Mouse (Mus musculus) retina, adult 2 months (tissue): Measurements from ENCODE around the gene Uhrf2.

Source experiments
- DNase-seq: peaks from one replicate; pipeline ENCODE4 v3.0.0-alpha.2; 2012; ENCODE audit warnings: low read depth, low spot score

Gene Uhrf2

DNA sequence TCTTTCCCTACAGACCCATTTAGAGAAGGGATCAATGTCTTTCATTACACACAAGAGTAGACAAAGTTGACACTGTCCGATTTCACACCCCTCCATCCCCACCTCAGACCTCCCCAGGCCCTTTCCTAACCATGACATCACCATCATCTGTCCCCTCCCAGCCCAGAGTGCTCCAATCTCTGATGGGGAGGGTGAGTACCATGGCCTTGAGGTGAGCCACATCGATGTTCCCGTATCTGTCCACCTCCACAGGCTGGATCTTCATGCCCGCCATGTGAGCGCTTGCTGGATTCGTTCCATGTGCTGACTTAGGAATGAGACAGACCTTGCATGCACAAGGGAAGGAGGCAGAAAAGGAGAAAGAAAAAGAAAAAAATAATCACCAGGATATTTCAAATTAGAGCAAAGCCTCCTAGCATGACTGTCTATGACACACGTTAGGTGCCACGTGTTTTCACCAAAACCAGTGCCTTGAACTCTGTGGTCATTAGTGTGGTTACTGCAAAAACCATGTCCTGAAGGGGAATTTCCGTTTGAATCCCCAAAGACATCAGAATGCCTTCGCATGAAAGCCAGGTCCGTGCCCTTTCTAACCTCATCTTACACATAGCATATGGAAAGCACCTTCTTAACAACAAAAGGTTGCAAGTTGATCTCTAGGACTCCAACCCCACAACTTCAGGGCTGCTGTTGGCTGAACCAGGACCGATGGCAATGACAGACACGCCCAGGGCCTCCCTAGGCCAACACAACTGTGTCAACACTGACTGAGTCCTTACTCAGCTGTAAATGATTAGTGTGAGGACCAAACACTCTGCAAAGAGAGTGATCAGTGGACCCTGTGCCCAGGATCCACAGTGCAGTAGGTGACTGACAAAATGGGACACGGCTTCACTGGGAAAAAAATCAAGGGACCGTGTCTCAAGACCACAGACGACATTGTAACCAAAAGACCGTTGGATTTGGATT is 88.3 kb downstream of the Uhrf2 start:
- no peak for DNase-seq

GRCm38 (mm10) chr19:30124999-30125669 is 94.8 kb downstream of the Uhrf2 start:
- no peak for DNase-seq

- DNase-seq: no peak
Measured at GRCm38 (mm10) chr19:30125670-30126059, 95.4 kb downstream of the Uhrf2 start.

GRCm38 (mm10) chr19:30128177-30128576 is 97.9 kb downstream of the Uhrf2 start:
- DNase-seq: no peak

GRCm38 (mm10) chr19:30136308-30136707 is 106.0 kb downstream of the Uhrf2 start:
- DNase-seq: no peak
